Mouse (Mus musculus): ENCODE results near the gene Tmem125.

Tmem125 gene

DNA sequence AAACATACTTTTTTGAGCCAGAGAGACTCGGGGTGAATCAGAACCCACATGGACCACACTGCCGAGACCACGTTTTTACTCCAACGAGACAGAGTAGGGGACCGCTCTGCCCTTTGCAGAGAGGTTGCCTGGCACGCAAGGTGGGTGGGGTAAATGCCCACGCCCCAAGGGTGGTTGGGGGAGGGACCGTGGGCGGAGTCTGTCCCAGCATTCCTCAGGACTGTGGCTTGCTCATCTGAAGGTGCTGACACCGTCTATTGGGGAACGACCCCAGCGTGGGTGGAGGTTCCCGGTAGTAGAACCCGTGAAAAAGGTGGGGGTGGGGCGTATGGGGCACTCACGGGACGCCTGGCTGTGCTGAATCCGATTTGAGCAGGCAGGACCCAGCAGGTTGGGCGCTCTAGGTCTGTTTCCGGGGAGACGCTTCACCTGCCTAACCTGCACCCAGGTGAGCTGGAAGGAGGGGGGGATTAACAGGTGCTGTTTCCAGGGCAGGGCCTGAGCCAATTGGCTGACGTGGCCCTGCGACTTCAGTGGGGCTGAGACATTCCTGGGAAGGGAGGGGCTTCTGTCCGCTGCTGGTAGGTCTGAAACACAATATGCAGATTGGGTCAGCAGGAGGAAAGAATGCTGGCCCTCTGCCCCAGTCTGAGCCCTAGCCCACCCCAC, at the start of gene Tmem125:
Gene Tmem125 (minus strand): TSS at position 453 of the 669 bp plus-strand sequence.
- DNase-seq (ENCODE audit: low spot score in 2 of 2) = peak in 1 of 2 experiments; percentile 10

GRCm38 (mm10) chr4:118589733-118590130, 45.9 kb upstream of the Tmem125 start:
- DNase-seq (ENCODE audit: low spot score in 2 of 2) = no peak

GRCm38 (mm10) chr4:118589053-118589732, 45.3 kb upstream of the Tmem125 start:
- no peak for DNase-seq (ENCODE audit: low spot score in 2 of 2)

DNA sequence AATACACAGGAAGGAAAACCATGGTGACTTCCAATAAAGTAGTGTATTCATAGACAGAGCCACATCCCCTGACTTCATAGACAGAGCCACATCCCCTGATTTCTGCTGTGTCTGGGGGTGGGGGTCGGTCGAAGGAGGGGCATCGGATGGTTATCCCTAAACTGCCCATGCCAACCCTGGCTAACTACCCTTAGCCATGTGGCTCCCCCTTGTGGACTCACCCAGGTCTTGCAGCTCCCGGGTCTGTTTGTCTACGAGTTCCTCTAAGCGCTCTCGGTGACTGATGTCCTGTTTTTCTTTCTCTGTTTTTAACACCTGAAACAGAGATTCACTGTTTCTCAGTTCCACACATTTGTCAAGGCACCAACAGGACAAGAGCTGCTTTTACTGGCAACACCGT, 38.8 kb upstream of the Tmem125 start:
- DNase-seq (ENCODE audit: low spot score in 2 of 2) = no peak

GRCm38 (mm10) chr4:118581508-118581907, 37.7 kb upstream of the Tmem125 start:
- no peak for DNase-seq (ENCODE audit: low spot score in 2 of 2)

- peak in 1 of 2 experiments; percentile 6 for DNase-seq (ENCODE audit: low spot score in 2 of 2)
These were observed 35.5 kb upstream of the Tmem125 start for GRCm38 (mm10) chr4:118579313-118579712.

- DNase-seq (ENCODE audit: low spot score in 2 of 2) = peak; percentile 39 to 61
These were observed 32.3 kb upstream of the Tmem125 start for GRCm38 (mm10) chr4:118576097-118576496.

DNA sequence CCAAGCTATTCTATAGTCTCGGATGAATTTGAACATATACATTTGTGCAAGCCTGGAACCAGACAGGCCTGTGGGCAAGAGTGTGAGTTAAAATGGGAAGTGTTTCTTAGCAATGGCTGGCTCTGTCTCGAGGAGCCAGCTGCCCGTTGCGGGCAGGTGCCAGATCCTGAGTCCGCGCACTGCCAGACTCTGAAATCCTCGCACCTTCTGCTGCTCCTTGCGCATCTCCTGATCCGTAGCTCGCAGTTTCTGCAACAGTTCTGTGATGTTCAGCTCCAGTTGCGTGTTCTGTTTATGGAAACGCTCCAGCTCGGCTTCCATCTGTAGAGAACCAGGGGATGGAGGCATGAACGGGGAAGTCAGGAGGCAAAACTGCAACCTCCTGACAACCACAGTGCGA, 27.6 kb upstream of the Tmem125 start:
- no peak for DNase-seq (ENCODE audit: low spot score in 2 of 2)

GRCm38 (mm10) chr4:118569320-118569719, 25.5 kb upstream of the Tmem125 start:
- DNase-seq (ENCODE audit: low spot score in 2 of 2) = no peak

GRCm38 (mm10) chr4:118568709-118569108, 24.9 kb upstream of the Tmem125 start:
- no peak for DNase-seq (ENCODE audit: low spot score in 2 of 2)

DNA sequence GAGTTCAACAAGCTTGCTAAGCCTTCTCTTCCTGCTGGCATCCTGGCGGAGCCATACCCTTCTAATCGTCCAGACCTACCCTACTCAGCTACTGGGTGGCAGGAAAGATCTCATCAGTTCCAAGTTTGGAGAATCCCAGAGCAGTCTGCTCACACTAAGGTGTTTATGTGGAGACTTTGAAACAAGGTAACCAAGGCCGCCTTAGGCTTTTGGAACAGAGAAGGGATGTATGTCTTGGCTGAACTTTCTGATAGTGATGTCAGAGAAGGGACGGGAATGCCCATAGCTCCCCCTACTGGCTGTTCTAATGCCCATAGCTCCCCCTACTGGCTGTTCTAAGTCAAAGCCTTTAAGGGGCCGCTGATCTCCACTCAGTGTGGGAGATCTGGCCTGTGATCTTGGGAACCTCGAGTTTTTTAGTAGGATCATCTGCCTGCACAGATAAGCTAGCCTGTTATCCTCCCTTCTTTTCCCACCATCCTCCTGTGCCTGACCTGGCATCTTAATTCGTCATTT, 22.4 kb upstream of the Tmem125 start:
- peak; percentile 21 to 45 for DNase-seq (ENCODE audit: low spot score in 2 of 2)

DNA sequence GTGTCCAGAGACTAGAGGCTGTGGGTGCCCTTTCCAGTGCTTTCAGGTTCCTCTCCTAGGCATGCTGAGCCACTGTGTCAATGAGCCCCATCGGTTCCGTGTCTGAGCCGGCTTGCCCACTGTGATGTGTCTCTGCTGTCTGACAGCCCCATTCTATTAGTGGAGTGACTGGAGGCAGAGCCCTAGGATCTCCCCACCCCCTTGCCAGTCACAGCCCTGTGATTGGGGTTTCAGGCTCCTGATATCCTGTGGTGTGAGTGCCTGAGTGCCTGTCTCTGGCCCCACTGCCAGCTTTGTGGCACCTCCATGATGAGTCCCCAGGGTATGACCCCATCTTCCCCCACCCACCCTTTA, 21.1 kb upstream of the Tmem125 start:
- no peak for DNase-seq (ENCODE audit: low spot score in 2 of 2)

- DNase-seq (ENCODE audit: low spot score in 2 of 2) = no peak
These were observed 20.4 kb upstream of the Tmem125 start for GRCm38 (mm10) chr4:118564062-118564925.

- DNase-seq (ENCODE audit: low spot score in 2 of 2) = no peak
These were observed 9.3 kb upstream of the Tmem125 start for GRCm38 (mm10) chr4:118553039-118553649.

GRCm38 (mm10) chr4:118548130-118548480, 4.3 kb upstream of the Tmem125 start:
- DNase-seq (ENCODE audit: low spot score in 2 of 2) = peak in 1 of 2 experiments; percentile 13

DNA sequence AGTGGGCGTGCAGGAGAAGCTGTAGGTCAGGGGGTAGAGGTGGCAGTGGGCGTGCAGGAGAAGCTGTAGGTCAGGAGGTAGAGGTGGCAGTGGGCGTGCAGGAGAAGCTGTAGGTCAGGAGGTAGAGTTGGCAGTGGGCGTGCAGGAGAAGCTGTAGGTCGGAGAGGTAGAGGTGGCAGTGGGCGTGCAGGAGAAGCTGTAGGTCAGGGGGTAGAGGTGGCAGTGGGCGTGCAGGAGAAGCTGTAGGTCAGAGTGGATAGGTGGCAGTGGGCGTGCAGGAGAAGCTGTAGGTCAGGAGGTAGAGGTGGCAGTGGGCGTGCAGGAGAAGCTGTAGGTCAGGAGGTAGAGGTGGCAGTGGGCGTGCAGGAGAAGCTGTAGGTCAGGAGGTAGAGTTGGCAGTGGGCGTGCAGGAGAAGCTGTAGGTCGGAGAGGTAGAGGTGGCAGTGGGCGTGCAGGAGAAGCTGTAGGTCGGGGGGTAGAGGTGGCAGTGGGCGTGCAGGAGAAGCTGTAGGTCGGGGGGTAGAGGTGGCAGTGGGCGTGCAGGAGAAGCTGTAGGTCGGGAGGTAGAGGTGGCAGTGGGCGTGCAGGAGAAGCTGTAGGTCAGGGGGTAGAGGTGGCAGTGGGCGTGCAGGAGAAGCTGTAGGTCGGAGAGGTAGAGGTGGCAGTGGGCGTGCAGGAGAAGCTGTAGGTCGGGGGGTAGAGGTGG, 3.7 kb upstream of the Tmem125 start:
- DNase-seq (ENCODE audit: low spot score in 2 of 2) = peak; percentile 43 to 45

- DNase-seq (ENCODE audit: low spot score in 2 of 2) = no peak
These were observed 740 bp upstream of the Tmem125 start for GRCm38 (mm10) chr4:118544441-118545127.

DNA sequence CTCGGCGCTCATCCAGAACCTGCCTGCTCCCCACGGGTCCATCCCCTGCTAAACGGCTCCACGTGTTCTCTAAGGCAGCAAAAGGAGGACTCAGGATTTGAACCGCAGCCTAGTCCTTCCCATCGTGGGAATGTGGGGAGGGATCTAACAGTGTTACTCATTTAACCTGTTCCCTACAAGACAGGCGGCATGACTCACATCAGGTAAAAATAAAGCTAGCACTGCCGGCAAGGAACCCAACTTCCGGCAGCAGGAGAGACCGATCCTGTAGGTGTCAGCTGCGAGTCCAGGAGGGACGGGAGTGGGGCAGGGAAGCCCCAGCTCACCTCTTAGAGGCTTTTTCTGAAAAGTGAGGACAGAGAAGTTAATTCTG, 700 bp downstream of the Tmem125 start:
- DNase-seq (ENCODE audit: low spot score in 2 of 2) = no peak

- no peak for DNase-seq (ENCODE audit: low spot score in 2 of 2)
These were observed 1.2 kb downstream of the Tmem125 start for GRCm38 (mm10) chr4:118542510-118543157.

DNA sequence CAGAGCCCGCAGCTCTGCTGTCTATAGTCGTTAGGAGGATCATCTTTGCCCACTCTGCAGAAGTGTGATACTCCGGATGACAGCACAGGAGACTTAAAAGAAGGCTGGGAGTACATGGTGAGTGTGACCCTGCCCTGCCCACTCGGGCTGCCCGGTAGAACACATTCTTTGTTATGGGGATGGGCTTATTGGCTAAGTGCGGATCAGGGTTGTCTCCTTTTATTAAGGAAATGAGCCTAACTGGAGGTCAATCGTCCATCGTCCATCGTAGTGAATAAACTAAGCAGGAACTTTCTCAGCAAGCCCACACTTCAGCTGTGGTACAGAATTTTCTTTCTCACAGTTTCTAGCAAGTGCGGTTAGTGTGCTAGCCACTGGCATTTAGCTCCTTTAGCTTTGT, 3.9 kb downstream of the Tmem125 start:
- DNase-seq (ENCODE audit: low spot score in 2 of 2) = no peak

Data from natural killer cell, adult 2 months (primary cell).